Mouse (Mus musculus): ENCODE measurements around the gene Btbd10. TPM values are rescaled to one million over a fixed set of nuclear protein-coding genes. Genes with fewer than 3 reads are reported as not detected.
A peak's percentile ranks its signal among the peaks of the same experiment; 100 is the strongest.

Btbd10 gene
- polyA plus RNA-seq, 1 experiment, result not detected

DNA sequence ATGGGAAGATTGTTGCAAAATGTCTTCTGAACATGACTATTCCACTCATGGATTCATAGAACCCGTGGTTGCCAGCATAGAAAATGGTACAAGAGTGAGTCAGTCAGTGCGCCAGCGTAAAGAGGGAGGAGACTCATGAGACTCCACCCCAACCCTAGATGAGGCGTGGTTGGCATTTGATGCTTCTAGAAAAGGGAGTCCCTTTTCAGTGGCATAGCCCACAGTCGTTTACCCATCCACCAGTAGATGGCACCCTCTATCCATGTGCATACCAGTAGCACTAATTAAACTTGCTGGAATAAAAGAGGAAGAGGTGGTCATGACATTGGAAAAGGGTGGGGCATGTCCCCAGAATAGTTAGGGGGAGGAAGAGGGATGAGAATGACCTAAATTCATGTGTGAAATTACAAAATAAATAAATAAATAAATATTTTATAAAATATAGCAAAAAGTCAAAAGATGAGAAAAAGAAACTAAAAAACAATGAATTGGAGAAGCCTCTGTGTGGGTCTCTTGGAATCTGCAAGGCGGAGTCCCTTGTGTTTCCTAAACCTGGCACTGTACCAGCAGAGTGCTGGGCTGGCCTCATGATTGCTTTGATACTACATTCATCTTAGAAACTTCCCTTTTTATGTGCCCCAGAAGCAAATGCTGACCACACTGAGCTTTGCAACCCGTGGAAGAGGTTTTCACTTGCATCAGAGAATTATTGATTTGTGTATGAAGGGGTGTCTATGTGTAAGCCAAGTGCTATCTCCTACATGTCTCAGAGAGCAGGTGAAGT, 8.9 kb upstream of the Btbd10 start:
- Histone ChIP-seq H3K4me1 (ENCODE audit: control insufficient read depth, insufficient read depth, low read length) (no peaks in the 10 kb centered on the region), H3K27ac (ENCODE audit: insufficient read depth, low read depth, low read length) (no peak overlapping the region), H3K4me3 (ENCODE audit: insufficient read depth, low read depth, low read length) (no peak overlapping the region)
- 26% methylated on average over 7 of the region's 7 CpGs for WGBS
- TF ChIP-seq CTCF (IDR thresholded peaks at IDR 0.05; ENCODE audit: insufficient read depth, low read depth, low read length) (no peak), POLR2A (IDR thresholded peaks at IDR 0.05; ENCODE audit: insufficient read depth, low read depth, low read length) (no peak)

DNA sequence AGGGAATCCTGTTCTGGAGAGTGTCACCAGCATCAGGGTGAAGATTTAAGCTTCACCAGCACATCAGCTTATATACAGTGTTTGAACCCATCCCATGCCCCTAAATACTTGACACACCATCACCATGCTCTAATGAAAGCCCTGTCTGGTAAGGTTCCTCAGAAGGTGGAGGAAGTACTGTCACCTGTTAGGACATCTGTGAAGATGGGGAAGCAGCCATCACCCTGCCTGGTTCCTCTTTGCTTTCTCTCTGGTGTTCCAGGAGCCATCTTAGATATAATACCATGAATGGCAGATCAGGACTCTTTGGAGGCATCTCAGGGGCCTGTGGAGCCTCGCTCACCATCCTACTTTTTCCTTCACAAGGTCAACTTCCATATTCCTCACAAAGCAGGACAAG, 3.5 kb upstream of the Btbd10 start:
- WGBS, result 94% methylated on average over 1 of the region's 1 CpGs
- TF ChIP-seq POLR2A (IDR thresholded peaks at IDR 0.05; ENCODE audit: insufficient read depth, low read depth, low read length) (no peak), CTCF (IDR thresholded peaks at IDR 0.05; ENCODE audit: insufficient read depth, low read depth, low read length) (no peak)
- H3K27ac ChIP-seq (ENCODE audit: insufficient read depth, low read depth, low read length), result no peak overlapping the region
- peaks cover 4% of the 10 kb centered on the region for H3K4me1 ChIP-seq (ENCODE audit: control insufficient read depth, insufficient read depth, low read length)
- no peak overlapping the region for H3K4me3 ChIP-seq (ENCODE audit: insufficient read depth, low read depth, low read length)

DNA sequence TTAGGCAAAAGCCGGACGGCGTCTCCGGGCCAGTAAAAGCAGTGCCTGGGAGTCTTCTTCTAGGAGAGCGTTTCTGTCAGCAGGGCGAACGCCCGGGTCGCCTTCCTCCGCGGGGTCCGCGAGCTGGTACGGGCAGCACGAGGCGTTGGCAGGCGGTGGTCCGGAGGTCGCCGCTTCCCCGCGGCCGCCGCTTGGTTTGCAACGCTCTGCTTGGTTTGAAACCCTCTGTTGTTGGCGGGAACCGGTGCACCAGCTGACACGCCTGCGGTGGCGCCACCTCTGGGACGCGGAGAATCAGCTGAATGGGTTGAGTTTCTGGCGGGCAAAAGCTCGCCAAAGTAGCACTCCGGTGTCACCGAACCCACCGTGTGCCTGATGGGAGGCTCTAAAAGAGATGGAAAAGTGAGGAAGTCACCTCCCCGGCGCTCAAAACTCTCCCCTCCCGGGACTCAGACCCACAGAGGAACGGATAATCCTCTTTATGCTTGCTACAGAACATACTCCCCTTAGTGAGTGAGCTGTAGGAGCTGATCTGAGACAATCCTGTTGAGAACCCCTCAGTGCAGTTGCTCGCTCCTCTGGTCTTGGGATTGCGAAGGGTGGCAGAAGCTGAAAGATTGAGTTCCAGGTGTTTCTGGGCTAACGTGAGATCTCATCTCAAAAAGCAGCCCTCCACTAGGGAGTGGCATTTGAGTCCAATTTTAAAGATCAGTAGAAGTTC, 588 bp upstream of the Btbd10 start:
- TF ChIP-seq CTCF (IDR thresholded peaks at IDR 0.05; ENCODE audit: insufficient read depth, low read depth, low read length) (0 out of 2 replicates have a peak, but pooled peaks have one; percentile 17), POLR2A (IDR thresholded peaks at IDR 0.05; ENCODE audit: insufficient read depth, low read depth, low read length) (no peak)
- under 1% methylated on average over 44 of the region's 44 CpGs for WGBS
- H3K27ac ChIP-seq (ENCODE audit: insufficient read depth, low read depth, low read length), result no peak overlapping the region
- peaks cover 4% of the 10 kb centered on the region for H3K4me1 ChIP-seq (ENCODE audit: control insufficient read depth, insufficient read depth, low read length)
- peak overlapping the region; percentile 82 for H3K4me3 ChIP-seq (ENCODE audit: insufficient read depth, low read depth, low read length)

DNA sequence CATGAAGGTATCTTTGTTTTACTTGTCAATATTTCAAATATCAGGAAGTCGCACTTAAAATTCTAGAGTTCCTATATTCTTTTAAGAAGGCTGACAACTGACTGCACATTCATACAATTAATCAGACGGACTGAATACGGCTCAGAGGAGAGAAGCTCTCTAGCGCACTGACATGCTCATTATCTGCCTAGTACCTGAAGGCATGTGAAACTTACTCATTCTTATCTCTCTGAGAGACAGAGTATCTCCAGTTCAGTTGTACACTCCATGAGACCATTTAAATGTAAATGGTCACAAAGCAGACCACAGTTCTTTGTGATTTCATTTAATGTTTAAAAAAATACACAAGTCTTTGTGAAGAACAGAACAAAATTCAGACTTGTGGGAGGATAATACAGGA, 1.8 kb downstream of the Btbd10 start:
- WGBS, result 67% methylated on average over 4 of the region's 4 CpGs
- Histone ChIP-seq H3K4me3 (ENCODE audit: insufficient read depth, low read depth, low read length) (no peak overlapping the region), H3K27ac (ENCODE audit: insufficient read depth, low read depth, low read length) (no peak overlapping the region), H3K4me1 (ENCODE audit: control insufficient read depth, insufficient read depth, low read length) (peaks cover 4% of the 10 kb centered on the region)
- no peak for TF ChIP-seq CTCF (IDR thresholded peaks at IDR 0.05; ENCODE audit: insufficient read depth, low read depth, low read length)
- TF ChIP-seq POLR2A (IDR thresholded peaks at IDR 0.05; ENCODE audit: insufficient read depth, low read depth, low read length), result no peak

GRCm38 (mm10) chr7:113349089-113349488, 20.1 kb downstream of the Btbd10 start:
- no peak overlapping the region for H3K4me3 ChIP-seq (ENCODE audit: insufficient read depth, low read depth, low read length)
- H3K27ac ChIP-seq (ENCODE audit: insufficient read depth, low read depth, low read length), result no peak overlapping the region
- WGBS, result 91% methylated on average over 1 of the region's 1 CpGs
- H3K4me1 ChIP-seq (ENCODE audit: control insufficient read depth, insufficient read depth, low read length), result no peaks in the 10 kb centered on the region
- TF ChIP-seq POLR2A (IDR thresholded peaks at IDR 0.05; ENCODE audit: insufficient read depth, low read depth, low read length), result no peak
- no peak for TF ChIP-seq CTCF (IDR thresholded peaks at IDR 0.05; ENCODE audit: insufficient read depth, low read depth, low read length)

DNA sequence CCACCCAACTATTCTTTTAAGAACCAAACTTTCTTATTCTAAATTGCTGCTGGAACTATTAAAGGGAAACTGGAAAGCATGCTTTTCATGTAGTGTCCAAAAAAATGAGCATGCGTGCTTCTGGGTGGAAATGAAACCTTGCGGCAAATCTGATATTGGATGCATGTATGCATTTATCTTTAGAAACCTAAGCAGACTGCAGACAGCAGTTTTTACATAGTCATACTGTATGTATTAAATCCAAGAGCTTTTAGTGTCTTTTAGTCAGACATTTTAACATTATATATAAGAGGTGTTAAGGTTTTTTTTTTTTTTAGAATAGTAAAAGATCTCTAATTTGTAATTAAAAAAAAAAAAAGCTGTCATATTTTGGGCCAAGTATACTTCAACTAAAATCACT, 21.5 kb downstream of the Btbd10 start:
- H3K27ac ChIP-seq (ENCODE audit: insufficient read depth, low read depth, low read length), result no peak overlapping the region
- 52% methylated on average over 2 of the region's 2 CpGs for WGBS
- no peaks in the 10 kb centered on the region for H3K4me1 ChIP-seq (ENCODE audit: control insufficient read depth, insufficient read depth, low read length)
- TF ChIP-seq CTCF (IDR thresholded peaks at IDR 0.05; ENCODE audit: insufficient read depth, low read depth, low read length) (no peak), POLR2A (IDR thresholded peaks at IDR 0.05; ENCODE audit: insufficient read depth, low read depth, low read length) (no peak)
- H3K4me3 ChIP-seq (ENCODE audit: insufficient read depth, low read depth, low read length), result no peak overlapping the region

DNA sequence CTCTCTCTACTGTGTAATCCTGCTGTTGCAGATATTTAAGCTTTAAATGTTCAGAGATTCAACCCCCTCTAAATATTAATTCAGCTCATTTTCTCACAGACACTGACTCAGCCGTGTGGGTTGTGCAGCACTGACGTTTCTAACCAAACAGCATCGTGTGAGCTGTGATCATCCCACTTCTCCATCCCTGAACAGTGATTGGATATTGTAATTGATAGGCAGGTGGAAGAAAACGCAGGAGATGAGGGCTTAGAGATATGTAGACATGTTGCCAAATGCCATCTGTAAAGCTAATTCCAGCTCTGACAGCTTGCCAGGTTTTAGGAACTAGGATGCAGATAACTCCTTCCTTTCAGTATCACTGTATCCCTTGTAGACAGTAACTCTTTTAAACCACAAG, 21.9 kb downstream of the Btbd10 start:
- TF ChIP-seq POLR2A (IDR thresholded peaks at IDR 0.05; ENCODE audit: insufficient read depth, low read depth, low read length), result no peak
- TF ChIP-seq CTCF (IDR thresholded peaks at IDR 0.05; ENCODE audit: insufficient read depth, low read depth, low read length), result no peak
- H3K4me1 ChIP-seq (ENCODE audit: control insufficient read depth, insufficient read depth, low read length), result no peaks in the 10 kb centered on the region
- H3K27ac ChIP-seq (ENCODE audit: insufficient read depth, low read depth, low read length), result no peak overlapping the region
- 6% methylated on average over 4 of the region's 4 CpGs for WGBS
- no peak overlapping the region for H3K4me3 ChIP-seq (ENCODE audit: insufficient read depth, low read depth, low read length)

DNA sequence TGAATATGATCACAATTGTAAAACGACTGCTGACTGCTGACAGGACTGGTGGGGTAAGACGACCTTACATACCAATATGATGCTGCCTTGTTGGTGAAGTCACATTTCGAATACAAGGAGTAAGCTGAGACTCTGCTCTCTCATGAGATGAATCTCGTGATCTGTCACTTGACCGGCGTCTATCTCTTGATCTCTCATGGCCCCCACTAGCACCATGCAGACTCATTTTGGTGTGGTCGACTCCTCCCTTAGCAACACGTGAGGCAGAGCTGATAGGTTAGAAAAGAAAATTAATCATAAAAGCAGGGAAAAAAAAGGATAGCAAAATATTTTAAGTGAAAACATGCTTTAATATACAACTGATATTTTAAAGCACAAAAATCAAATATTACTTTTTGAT, 33.9 kb downstream of the Btbd10 start:
- H3K4me3 ChIP-seq (ENCODE audit: insufficient read depth, low read depth, low read length), result no peak overlapping the region
- H3K27ac ChIP-seq (ENCODE audit: insufficient read depth, low read depth, low read length), result no peak overlapping the region
- TF ChIP-seq CTCF (IDR thresholded peaks at IDR 0.05; ENCODE audit: insufficient read depth, low read depth, low read length) (no peak), POLR2A (IDR thresholded peaks at IDR 0.05; ENCODE audit: insufficient read depth, low read depth, low read length) (no peak)
- H3K4me1 ChIP-seq (ENCODE audit: control insufficient read depth, insufficient read depth, low read length), result no peaks in the 10 kb centered on the region
- 93% methylated on average over 8 of the region's 8 CpGs for WGBS

DNA sequence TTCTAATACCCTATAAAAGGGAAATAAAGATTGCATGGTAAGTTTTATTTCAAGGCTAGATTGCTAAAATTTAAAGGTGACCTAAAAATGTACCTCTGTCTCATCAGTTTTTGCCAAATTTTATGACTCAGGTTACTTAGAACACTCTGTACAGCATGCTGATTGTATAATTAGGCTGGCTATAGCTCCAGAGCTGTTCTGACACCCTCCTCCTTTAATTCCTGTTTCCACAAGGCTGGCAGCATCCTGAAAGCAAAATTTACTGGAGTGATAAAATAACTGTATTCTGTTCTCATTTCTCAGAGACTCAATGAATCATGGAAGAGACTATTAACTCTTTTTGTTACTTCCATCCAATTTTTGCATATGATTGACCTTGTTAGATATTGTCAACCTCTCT, 35.2 kb downstream of the Btbd10 start:
- H3K27ac ChIP-seq (ENCODE audit: insufficient read depth, low read depth, low read length), result no peak overlapping the region
- TF ChIP-seq POLR2A (IDR thresholded peaks at IDR 0.05; ENCODE audit: insufficient read depth, low read depth, low read length) (no peak), CTCF (IDR thresholded peaks at IDR 0.05; ENCODE audit: insufficient read depth, low read depth, low read length) (no peak)

More for the DNA sequence above, 35.2 kb downstream of the Btbd10 start:
- no peak overlapping the region for H3K4me3 ChIP-seq (ENCODE audit: insufficient read depth, low read depth, low read length)
- H3K4me1 ChIP-seq (ENCODE audit: control insufficient read depth, insufficient read depth, low read length), result no peaks in the 10 kb centered on the region
